8 mouse cellular contexts compared by ENCODE assay signal in the genomic region with DNA sequence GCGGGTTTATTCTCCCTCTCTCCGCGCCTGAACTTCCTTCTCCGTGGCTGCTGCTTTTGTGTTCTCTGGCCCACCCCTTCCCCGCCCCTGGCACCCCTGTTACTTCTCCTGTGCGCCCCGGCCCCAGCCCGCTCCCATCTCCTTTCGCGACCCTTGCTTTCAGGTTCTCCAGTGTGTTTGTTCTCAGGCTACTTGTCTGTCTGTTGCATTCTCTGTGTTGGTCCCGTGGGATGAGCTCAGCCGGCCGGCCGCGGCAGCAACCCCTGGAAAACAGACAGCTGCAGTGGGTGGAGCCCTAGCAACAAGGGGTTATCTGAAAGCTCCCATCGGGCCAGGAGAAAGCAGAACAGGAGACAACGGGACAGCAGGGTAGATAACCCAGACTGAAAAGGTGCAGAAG. TPM values are rescaled to one million over a fixed set of nuclear protein-coding genes. Genes with fewer than 3 reads are reported as not detected.
A peak's percentile ranks its signal among the peaks of the same experiment; 100 is the strongest.
DNase-seq lines count a peak whose midpoint lies in the region; ATAC-seq and TF ChIP-seq lines count a peak whose summit lies in the region.
"Had no signal": no experiment of that assay in that cellular context is flagged by ENCODE, and none has a peak within 500 bp of the region (broad histone marks: within the 10 kb centered on the region; RNA-seq: fewer than 3 reads in every experiment).

No protein-coding gene starts in this region.

- no peak for ATAC-seq in heart, embryonic 16.5 days (replicated peaks; ENCODE audit: extremely low read depth, insufficient read depth, low FRiP score)
- no peak for ATAC-seq in liver, postnatal 0 days
- ATAC-seq in granulocyte monocyte progenitor cell, adult 5-6 weeks (replicated peaks; ENCODE audit: poor library complexity, severe bottlenecking) = no peak

- DNase-seq in brain, adult 2 months (ENCODE audit: low read depth, low spot score) = peak; percentile 66
- DNase-seq in liver, postnatal 0 days = no peak
- DNase-seq in right cerebral cortex, postnatal 25 days = no peak
- DNase-seq in adrenal gland, adult 18-20 months (ENCODE audit: low spot score in 2 of 2) = no peak

- H3K4me3 ChIP-seq in E14TG2a.4 (replicated peaks; ENCODE audit: low read length) = peak overlapping the region; percentile 78
- peak overlapping the region; percentile 37 for H3K4me3 ChIP-seq in heart, embryonic 16.5 days (ENCODE audit: low read length)
- H3K4me3 ChIP-seq in liver, postnatal 0 days (ENCODE audit: low read depth, low read length) = no peak overlapping the region

- TF ChIP-seq EP300 in liver, postnatal 0 days (IDR thresholded peaks at IDR 0.05; ENCODE audit: low read depth) = no peak

- H3K4me2 ChIP-seq in heart, embryonic 16.5 days (ENCODE audit: low read depth, low read length) = peak overlapping the region; percentile 43; the same call in 1 of the 2 replicates
- H3K4me2 ChIP-seq in liver, postnatal 0 days (ENCODE audit: low read depth, low read length) = peak overlapping the region; percentile 26; the same call in 1 of the 2 replicates

- peaks cover 85% of the 10 kb centered on the region for H3K4me1 ChIP-seq in E14TG2a.4 (replicated peaks; ENCODE audit: low read depth, low read length)
- no peaks in the 10 kb centered on the region for H3K4me1 ChIP-seq in heart, embryonic 16.5 days (ENCODE audit: control insufficient read depth, insufficient read depth, low read length)
- H3K4me1 ChIP-seq in liver, postnatal 0 days (ENCODE audit: insufficient read depth) = no peaks in the 10 kb centered on the region

- H3K27me3 ChIP-seq in E14TG2a.4 (ENCODE audit: insufficient read depth, low read length) = no peaks in the 10 kb centered on the region
- H3K27me3 ChIP-seq in heart, embryonic 16.5 days (ENCODE audit: control insufficient read depth, insufficient read depth, low read length) = peaks cover 73% of the 10 kb centered on the region
- peaks cover 57% of the 10 kb centered on the region for H3K27me3 ChIP-seq in liver, postnatal 0 days (ENCODE audit: insufficient read depth, low read length)

- WGBS in heart, embryonic 16.5 days = under 1% methylated on average over 17 of the region's 17 CpGs
- 3% methylated on average over 17 of the region's 17 CpGs for WGBS in liver, postnatal 0 days (ENCODE audit: insufficient replicate concordance)

- peaks cover 51% of the 10 kb centered on the region for H3K36me3 ChIP-seq in E14TG2a.4 (ENCODE audit: insufficient read depth, low read length)
- H3K36me3 ChIP-seq in heart, embryonic 16.5 days (ENCODE audit: control insufficient read depth, insufficient read depth) = no peaks in the 10 kb centered on the region
- H3K36me3 ChIP-seq in liver, postnatal 0 days (replicated peaks; ENCODE audit: insufficient read depth, low read length) = no peaks in the 10 kb centered on the region

- no peak overlapping the region for H3K27ac ChIP-seq in heart, embryonic 16.5 days (ENCODE audit: low read length)
- H3K27ac ChIP-seq in liver, postnatal 0 days (ENCODE audit: low read depth) = no peak overlapping the region

- no peak overlapping the region for H3K9ac ChIP-seq in heart, embryonic 16.5 days (ENCODE audit: low read length)
- H3K9ac ChIP-seq in liver, postnatal 0 days (replicated peaks) = no peak overlapping the region

- TF ChIP-seq CTCF in E14TG2a.4 (conservative IDR thresholded peaks at IDR 0.05; ENCODE audit: low read length) = no peak
- no peak for TF ChIP-seq CTCF in liver, postnatal 0 days (IDR thresholded peaks at IDR 0.05; ENCODE audit: low read depth)

- no peaks in the 10 kb centered on the region for H3K9me3 ChIP-seq in E14TG2a.4 (ENCODE audit: low read length)
- H3K9me3 ChIP-seq in heart, embryonic 16.5 days (replicated peaks; ENCODE audit: control insufficient read depth, low read length) = peaks cover 4% of the 10 kb centered on the region; the same call in 1 of the 2 replicates
- 0 out of 2 replicates have a peak, but pooled peaks cover 2% of the 10 kb centered on the region for H3K9me3 ChIP-seq in liver, postnatal 0 days (ENCODE audit: low read length)

RNA-seq across cellular contexts. Expression of gene Aym1, which starts 21.4 kb away (rescaled TPM):
- not detected in 2 replicates for polyA plus RNA-seq in heart, embryonic 16.5 days (2015; fragmentation: Nextera tagmentation; extraction: Ambion mirVana)
- not detected in 2 replicates for polyA plus RNA-seq in liver, postnatal 0 days (2015; fragmentation: Nextera tagmentation; extraction: Ambion mirVana)
- not detected for total RNA-seq in adrenal gland, adult 18-20 months (2021)
- not detected in 2 replicates for total RNA-seq in granulocyte monocyte progenitor cell, adult 5-6 weeks (2014; fragmentation: Nextera tagmentation)
- not detected in 2 replicates for total RNA-seq in granulocyte monocyte progenitor cell, adult 5-6 weeks (2017)
- total RNA-seq: left cerebral cortex, postnatal 25 days had no signal

RNA-seq across cellular contexts. Expression of gene Sgsm1, which starts 25.1 kb away (rescaled TPM):
- 0.67 and 1.0 TPM in 2 replicates for polyA plus RNA-seq in heart, embryonic 16.5 days (2015; fragmentation: Nextera tagmentation; extraction: Ambion mirVana)
- 0.45 and 0.49 TPM in 2 replicates for polyA plus RNA-seq in liver, postnatal 0 days (2015; fragmentation: Nextera tagmentation; extraction: Ambion mirVana)
- total RNA-seq in adrenal gland, adult 18-20 months (2021) = 10 to 100 TPM in 1 of 2 experiments, 1 to 10 TPM in 1; 8.8 to 12.2 TPM
- not detected in 2 replicates for total RNA-seq in granulocyte monocyte progenitor cell, adult 5-6 weeks (2014; fragmentation: Nextera tagmentation)
- total RNA-seq in granulocyte monocyte progenitor cell, adult 5-6 weeks (2017) = 0.22 TPM in 1 of 2 replicates, not detected in the other

Comparison
In these comparisons a context has a peak if more than half of its experiments do, and no peak if none do; other contexts are left out.
1. RNA of gene Sgsm1, which starts 25.1 kb away (total RNA-seq): 8.8 to 12.2 TPM in adrenal gland, adult 18-20 months; 0.22 TPM in granulocyte monocyte progenitor cell, adult 5-6 weeks; every median in the first group is over 4 times any median in the second.